Mouse (Mus musculus): Measurements from ENCODE around the gene Fancg. TPM values are rescaled to one million over a fixed set of nuclear protein-coding genes. Genes with fewer than 3 reads are reported as not detected.
A peak's percentile ranks its signal among the peaks of the same experiment; 100 is the strongest.

Gene Fancg
- polyA plus RNA-seq, 1 experiment, result 2.6 TPM

- Histone ChIP-seq H3K79me2 (ENCODE audit: control insufficient read depth, insufficient read depth) (no peaks in the 10 kb centered on the region), H3K4me3 (no peak overlapping the region), H3ac (ENCODE audit: control insufficient read depth, insufficient read length) (no peak overlapping the region), H3K4me2 (ENCODE audit: low read depth) (no peak overlapping the region), H3K36me3 (ENCODE audit: control insufficient read depth, insufficient read depth) (no peaks in the 10 kb centered on the region), H3K27me3 (ENCODE audit: control insufficient read depth, insufficient read depth, insufficient read length) (no peaks in the 10 kb centered on the region)
- TF ChIP-seq POLR2A (IDR thresholded peaks at IDR 0.05; ENCODE audit: insufficient read length, low read depth) (no peak), MAX (IDR thresholded peaks at IDR 0.05; ENCODE audit: low read depth) (no peak), TCF3 (IDR thresholded peaks at IDR 0.05; ENCODE audit: insufficient read length, low read depth) (peak; percentile 17), CEBPB (IDR thresholded peaks at IDR 0.05; ENCODE audit: insufficient read depth, poor library complexity, severe bottlenecking) (no peak), MYOG (IDR thresholded peaks at IDR 0.05; ENCODE audit: control insufficient read depth in 1 of 3, insufficient read depth in 1 of 3, insufficient read length in 2 of 3, low read depth in 2 of 3) (peak; percentile 70 to 93 (median 76)), POLR2AphosphoS2 (IDR thresholded peaks at IDR 0.05; ENCODE audit: insufficient read length, low read depth) (peak; percentile 34), TCF12 (IDR thresholded peaks at IDR 0.05; ENCODE audit: insufficient read depth, poor library complexity, severe bottlenecking) (peak; percentile 35), REST (IDR thresholded peaks at IDR 0.05; ENCODE audit: insufficient read depth, insufficient read length) (no peak), MYOD1 (IDR thresholded peaks at IDR 0.05; ENCODE audit: control insufficient read depth in 1 of 3, insufficient read length in 2 of 3, low read depth in 2 of 3) (peak; percentile 26 to 84 (median 82)), E2F4 (IDR thresholded peaks at IDR 0.05; ENCODE audit: insufficient read depth) (no peak), SRF (IDR thresholded peaks at IDR 0.05; ENCODE audit: control insufficient read depth, insufficient read length, low read depth) (no peak)
Measured at GRCm38 (mm10) chr4:42957979-42958378, 52.3 kb downstream of the Fancg start.

GRCm38 (mm10) chr4:42957306-42957705, 53.0 kb downstream of the Fancg start:
- peak overlapping the region; percentile 38 for H3K4me2 ChIP-seq (ENCODE audit: low read depth)
- H3K36me3 ChIP-seq (ENCODE audit: control insufficient read depth, insufficient read depth), result no peaks in the 10 kb centered on the region
- no peak overlapping the region for H3K4me3 ChIP-seq
- no peaks in the 10 kb centered on the region for H3K79me2 ChIP-seq (ENCODE audit: control insufficient read depth, insufficient read depth)
- no peaks in the 10 kb centered on the region for H3K27me3 ChIP-seq (ENCODE audit: control insufficient read depth, insufficient read depth, insufficient read length)
- no peak overlapping the region for H3ac ChIP-seq (ENCODE audit: control insufficient read depth, insufficient read length)
- TF ChIP-seq E2F4 (IDR thresholded peaks at IDR 0.05; ENCODE audit: insufficient read depth), result no peak

GRCm38 (mm10) chr4:42956581-42956980, 53.7 kb downstream of the Fancg start:
- Histone ChIP-seq H3ac (ENCODE audit: control insufficient read depth, insufficient read length) (no peak overlapping the region), H3K36me3 (ENCODE audit: control insufficient read depth, insufficient read depth) (no peaks in the 10 kb centered on the region), H3K4me3 (no peak overlapping the region), H3K79me2 (ENCODE audit: control insufficient read depth, insufficient read depth) (no peaks in the 10 kb centered on the region), H3K4me2 (ENCODE audit: low read depth) (no peak overlapping the region), H3K27me3 (ENCODE audit: control insufficient read depth, insufficient read depth, insufficient read length) (no peaks in the 10 kb centered on the region)
- TF ChIP-seq USF1 (IDR thresholded peaks at IDR 0.05; ENCODE audit: low read depth) (no peak), MYOD1 (IDR thresholded peaks at IDR 0.05; ENCODE audit: control insufficient read depth in 1 of 3, insufficient read length in 2 of 3, low read depth in 2 of 3) (no peak), POLR2A (IDR thresholded peaks at IDR 0.05; ENCODE audit: insufficient read length, low read depth) (no peak), MAX (IDR thresholded peaks at IDR 0.05; ENCODE audit: low read depth) (no peak), SRF (IDR thresholded peaks at IDR 0.05; ENCODE audit: control insufficient read depth, insufficient read length, low read depth) (no peak), POLR2AphosphoS2 (IDR thresholded peaks at IDR 0.05; ENCODE audit: insufficient read length, low read depth) (no peak), REST (IDR thresholded peaks at IDR 0.05; ENCODE audit: insufficient read depth, insufficient read length) (no peak), TCF3 (IDR thresholded peaks at IDR 0.05; ENCODE audit: insufficient read length, low read depth) (no peak), CEBPB (IDR thresholded peaks at IDR 0.05; ENCODE audit: insufficient read depth, poor library complexity, severe bottlenecking) (no peak), E2F4 (IDR thresholded peaks at IDR 0.05; ENCODE audit: insufficient read depth) (no peak), TCF12 (IDR thresholded peaks at IDR 0.05; ENCODE audit: insufficient read depth, poor library complexity, severe bottlenecking) (no peak), MYOG (IDR thresholded peaks at IDR 0.05; ENCODE audit: control insufficient read depth in 1 of 3, insufficient read depth in 1 of 3, insufficient read length in 2 of 3, low read depth in 2 of 3) (no peak)

GRCm38 (mm10) chr4:42955200-42955599, 55.1 kb downstream of the Fancg start:
- H3K27me3 ChIP-seq (ENCODE audit: control insufficient read depth, insufficient read depth, insufficient read length), result no peaks in the 10 kb centered on the region
- H3K4me3 ChIP-seq, result peak overlapping the region; percentile 42
- peaks cover 7% of the 10 kb centered on the region for H3K79me2 ChIP-seq (ENCODE audit: control insufficient read depth, insufficient read depth)
- peak overlapping the region; percentile 71 for H3K4me2 ChIP-seq (ENCODE audit: low read depth)
- TF ChIP-seq POLR2A (IDR thresholded peaks at IDR 0.05; ENCODE audit: insufficient read length, low read depth) (no peak), MYOD1 (IDR thresholded peaks at IDR 0.05; ENCODE audit: control insufficient read depth in 1 of 3, insufficient read length in 2 of 3, low read depth in 2 of 3) (peak in 2 of 3 experiments; percentile 85 to 89), REST (IDR thresholded peaks at IDR 0.05; ENCODE audit: insufficient read depth, insufficient read length) (no peak), E2F4 (IDR thresholded peaks at IDR 0.05; ENCODE audit: insufficient read depth) (no peak), TCF12 (IDR thresholded peaks at IDR 0.05; ENCODE audit: insufficient read depth, poor library complexity, severe bottlenecking) (no peak), CEBPB (IDR thresholded peaks at IDR 0.05; ENCODE audit: insufficient read depth, poor library complexity, severe bottlenecking) (no peak), SRF (IDR thresholded peaks at IDR 0.05; ENCODE audit: control insufficient read depth, insufficient read length, low read depth) (no peak), MYOG (IDR thresholded peaks at IDR 0.05; ENCODE audit: control insufficient read depth in 1 of 3, insufficient read depth in 1 of 3, insufficient read length in 2 of 3, low read depth in 2 of 3) (peak in 1 of 3 experiments; percentile 57), TCF3 (IDR thresholded peaks at IDR 0.05; ENCODE audit: insufficient read length, low read depth) (no peak), POLR2AphosphoS2 (IDR thresholded peaks at IDR 0.05; ENCODE audit: insufficient read length, low read depth) (no peak)
- no peak overlapping the region for H3ac ChIP-seq (ENCODE audit: control insufficient read depth, insufficient read length)
- H3K36me3 ChIP-seq (ENCODE audit: control insufficient read depth, insufficient read depth), result no peaks in the 10 kb centered on the region

- TF ChIP-seq POLR2AphosphoS2 (IDR thresholded peaks at IDR 0.05; ENCODE audit: insufficient read length, low read depth) (no peak), TCF3 (IDR thresholded peaks at IDR 0.05; ENCODE audit: insufficient read length, low read depth) (no peak), CEBPB (IDR thresholded peaks at IDR 0.05; ENCODE audit: insufficient read depth, poor library complexity, severe bottlenecking) (no peak), REST (IDR thresholded peaks at IDR 0.05; ENCODE audit: insufficient read depth, insufficient read length) (no peak), MAX (IDR thresholded peaks at IDR 0.05; ENCODE audit: low read depth) (no peak), E2F4 (IDR thresholded peaks at IDR 0.05; ENCODE audit: insufficient read depth) (no peak), POLR2A (IDR thresholded peaks at IDR 0.05; ENCODE audit: insufficient read length, low read depth) (no peak), MYOD1 (IDR thresholded peaks at IDR 0.05; ENCODE audit: control insufficient read depth in 1 of 3, insufficient read length in 2 of 3, low read depth in 2 of 3) (no peak), USF1 (IDR thresholded peaks at IDR 0.05; ENCODE audit: low read depth) (no peak), SRF (IDR thresholded peaks at IDR 0.05; ENCODE audit: control insufficient read depth, insufficient read length, low read depth) (no peak), TCF12 (IDR thresholded peaks at IDR 0.05; ENCODE audit: insufficient read depth, poor library complexity, severe bottlenecking) (no peak), MYOG (IDR thresholded peaks at IDR 0.05; ENCODE audit: control insufficient read depth in 1 of 3, insufficient read depth in 1 of 3, insufficient read length in 2 of 3, low read depth in 2 of 3) (no peak)
- H3K4me2 ChIP-seq (ENCODE audit: low read depth), result peak overlapping the region; percentile 71
- H3ac ChIP-seq (ENCODE audit: control insufficient read depth, insufficient read length), result no peak overlapping the region
- peaks cover 7% of the 10 kb centered on the region for H3K79me2 ChIP-seq (ENCODE audit: control insufficient read depth, insufficient read depth)
- peak overlapping the region; percentile 42 for H3K4me3 ChIP-seq
- no peaks in the 10 kb centered on the region for H3K36me3 ChIP-seq (ENCODE audit: control insufficient read depth, insufficient read depth)
- H3K27me3 ChIP-seq (ENCODE audit: control insufficient read depth, insufficient read depth, insufficient read length), result no peaks in the 10 kb centered on the region
Measured at GRCm38 (mm10) chr4:42954297-42954696, 56.0 kb downstream of the Fancg start.

Data from myocyte (in vitro differentiated cells).